Mouse (Mus musculus) liver, embryonic 14.5 days (tissue): ENCODE measurements around the gene Cyp51.
A peak's percentile ranks its signal among the peaks of the same experiment; 100 is the strongest.

ENCODE experiments used
- CTCF ChIP-seq: IDR thresholded peaks from 2 replicates; pipeline ENCODE4 v1.5.1; 2016; ENCODE audit warnings: antibody characterized with exemption, low read depth, control low read depth
- EP300 ChIP-seq: IDR thresholded peaks from 2 replicates; pipeline ENCODE4 v1.6.1; 2016; ENCODE audit warnings: antibody characterized with exemption, low read depth

DNA sequence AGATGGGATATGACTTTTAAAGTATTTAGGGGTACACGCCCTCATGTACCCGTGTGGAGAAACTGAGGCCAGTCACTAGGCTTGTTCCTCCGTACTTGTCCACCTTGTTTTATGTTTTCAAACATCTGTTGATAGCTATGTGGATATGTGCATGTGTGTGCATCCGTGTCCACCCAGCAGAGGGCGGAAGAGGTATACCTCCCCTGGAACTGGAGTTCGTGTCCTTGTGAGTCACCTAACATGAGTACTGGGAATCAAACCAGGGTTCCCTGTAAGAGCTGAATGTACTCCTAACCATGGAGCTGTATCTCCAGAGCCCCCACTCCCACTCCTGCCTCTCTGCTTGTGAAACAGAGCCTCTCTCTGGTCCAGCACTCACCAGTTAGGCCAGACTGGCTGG is 64.2 kb downstream of the Cyp51 start:
- TF ChIP-seq CTCF: peak; percentile 59
- TF ChIP-seq EP300: no peak
